Mouse (Mus musculus) midbrain, embryonic 15.5 days (tissue): ENCODE measurements around the gene Gfra1. TPM values are rescaled to one million over a fixed set of nuclear protein-coding genes. Genes with fewer than 3 reads are reported as not detected.

Source experiments
- ATAC-seq: fragments of 200-750 bp; cut with Nextera tagmentation; replicated peaks from 2 replicates; pipeline ENCODE4 v1.8.0; 2017; ENCODE audit warnings: moderate TSS enrichment
- H3K27ac ChIP-seq: fragments of 300-500 bp; sonication (generic); 2 replicates; pipeline ENCODE4 v1.5.1; 2015; ENCODE audit warnings: mild to moderate bottlenecking, inconsistent platforms
- H3K27me3 ChIP-seq: fragments of 300-500 bp; sonication (generic); replicated peaks from 2 replicates; pipeline ENCODE4 v1.6.1; 2015; ENCODE audit warnings: inconsistent platforms
- H3K36me3 ChIP-seq: fragments of 300-500 bp; sonication (generic); replicated peaks from 2 replicates; pipeline ENCODE4 v1.6.1; 2015; ENCODE audit warnings: inconsistent platforms
- H3K4me1 ChIP-seq: fragments of 300-500 bp; sonication (generic); 2 replicates; pipeline ENCODE4 v1.6.1; 2015; ENCODE audit warnings: inconsistent platforms
- H3K4me2 ChIP-seq: fragments of 300-500 bp; sonication (generic); 2 replicates; pipeline ENCODE4 v1.6.1; 2015; ENCODE audit warnings: inconsistent platforms, mild to moderate bottlenecking, moderate library complexity
- H3K4me3 ChIP-seq: fragments of 300-500 bp; sonication (generic); 2 replicates; pipeline ENCODE4 v1.5.1; 2015; ENCODE audit warnings: mild to moderate bottlenecking, inconsistent platforms
- H3K9ac ChIP-seq: fragments of 300-500 bp; sonication (generic); 2 replicates; pipeline ENCODE4 v1.6.1; 2015; ENCODE audit warnings: mild to moderate bottlenecking, inconsistent platforms
- H3K9me3 ChIP-seq: fragments of 300-500 bp; sonication (generic); 2 replicates; pipeline ENCODE4 v1.6.1; 2016; ENCODE audit warnings: inconsistent platforms
- whole genome bisulfite sequencing: fragments of 180-500 bp; shearing (Covaris S2); methylation state at CpG from one replicate; pipeline ENCODE4 v1.1.7; 2015; ENCODE audit warnings: mixed read lengths; 5-methylcytosine and 5-hydroxymethylcytosine counted together
- polyA plus RNA-seq: library from polyadenylated mRNA; unstranded; fragments of >200 nt; fragmentation: Nextera tagmentation; extraction: Ambion mirVana; gene quantifications from 2 replicates; pipeline ENCODE4 v1.2.1, GENCODE M21; 2015

Gfra1 gene
- polyA plus RNA-seq, 1 experiment from 2014 or later: 44.0 TPM

- Histone ChIP-seq H3K27me3 (no peaks in the 10 kb centered on the region), H3K27ac (no peak overlapping the region), H3K4me1 (no peaks in the 10 kb centered on the region), H3K4me3 (no peak overlapping the region), H3K9ac (no peak overlapping the region), H3K9me3 (no peaks in the 10 kb centered on the region), H3K4me2 (no peak overlapping the region), H3K36me3 (no peaks in the 10 kb centered on the region)
- 44% methylated on average over 8 of the region's 8 CpGs for WGBS
- ATAC-seq: no peak
Measured at GRCm38 (mm10) chr19:58413290-58413689, 42.4 kb downstream of the Gfra1 start.

- ATAC-seq: no peak
- Histone ChIP-seq H3K36me3 (no peaks in the 10 kb centered on the region), H3K9me3 (no peaks in the 10 kb centered on the region), H3K4me2 (no peak overlapping the region), H3K27me3 (no peaks in the 10 kb centered on the region), H3K4me1 (no peaks in the 10 kb centered on the region), H3K4me3 (no peak overlapping the region), H3K27ac (no peak overlapping the region), H3K9ac (no peak overlapping the region)
- 61% methylated on average over 2 of the region's 3 CpGs for WGBS
Measured at GRCm38 (mm10) chr19:58412811-58413210, 42.9 kb downstream of the Gfra1 start.

GRCm38 (mm10) chr19:58406726-58407125 is 49.0 kb downstream of the Gfra1 start:
- no peaks in the 10 kb centered on the region for H3K9me3 ChIP-seq
- no peak for ATAC-seq
- no peak overlapping the region for H3K9ac ChIP-seq
- H3K4me3 ChIP-seq: no peak overlapping the region
- 0 out of 2 replicates have a peak, but pooled peaks cover 4% of the 10 kb centered on the region for H3K4me1 ChIP-seq
- H3K27ac ChIP-seq: no peak overlapping the region
- no peaks in the 10 kb centered on the region for H3K36me3 ChIP-seq
- H3K27me3 ChIP-seq: no peaks in the 10 kb centered on the region
- H3K4me2 ChIP-seq: no peak overlapping the region

GRCm38 (mm10) chr19:58400224-58400623 is 55.5 kb downstream of the Gfra1 start:
- peaks cover 11% of the 10 kb centered on the region for H3K4me1 ChIP-seq
- H3K27ac ChIP-seq: no peak overlapping the region
- no peak overlapping the region for H3K4me2 ChIP-seq
- ATAC-seq: no peak
- no peaks in the 10 kb centered on the region for H3K36me3 ChIP-seq
- H3K27me3 ChIP-seq: no peaks in the 10 kb centered on the region
- no peak overlapping the region for H3K4me3 ChIP-seq
- no peaks in the 10 kb centered on the region for H3K9me3 ChIP-seq
- 82% methylated on average over 3 of the region's 3 CpGs for whole genome bisulfite sequencing
- no peak overlapping the region for H3K9ac ChIP-seq

- WGBS: 75% methylated on average over 6 of the region's 6 CpGs
- Histone ChIP-seq H3K27ac (no peak overlapping the region), H3K4me2 (no peak overlapping the region), H3K4me3 (no peak overlapping the region), H3K9ac (no peak overlapping the region), H3K9me3 (no peaks in the 10 kb centered on the region), H3K4me1 (peaks cover 11% of the 10 kb centered on the region), H3K27me3 (no peaks in the 10 kb centered on the region), H3K36me3 (no peaks in the 10 kb centered on the region)
- ATAC-seq: no peak
Measured at GRCm38 (mm10) chr19:58399166-58399565, 56.5 kb downstream of the Gfra1 start.

GRCm38 (mm10) chr19:58396604-58396984 is 59.1 kb downstream of the Gfra1 start:
- no peaks in the 10 kb centered on the region for H3K9me3 ChIP-seq
- H3K36me3 ChIP-seq: no peaks in the 10 kb centered on the region
- H3K4me1 ChIP-seq: peaks cover 11% of the 10 kb centered on the region
- no peak overlapping the region for H3K27ac ChIP-seq
- no peak for ATAC-seq
- no peaks in the 10 kb centered on the region for H3K27me3 ChIP-seq
- no peak overlapping the region for H3K9ac ChIP-seq
- 58% methylated on average over 4 of the region's 4 CpGs for WGBS
- H3K4me2 ChIP-seq: no peak overlapping the region
- H3K4me3 ChIP-seq: no peak overlapping the region

- no peaks in the 10 kb centered on the region for H3K36me3 ChIP-seq
- WGBS: 48% methylated on average over 16 of the region's 16 CpGs
- H3K4me3 ChIP-seq: no peak overlapping the region
- no peak for ATAC-seq
- H3K27ac ChIP-seq: no peak overlapping the region
- peaks cover 11% of the 10 kb centered on the region for H3K4me1 ChIP-seq
- no peaks in the 10 kb centered on the region for H3K27me3 ChIP-seq
- no peak overlapping the region for H3K9ac ChIP-seq
- H3K4me2 ChIP-seq: no peak overlapping the region
- H3K9me3 ChIP-seq: no peaks in the 10 kb centered on the region
Measured at GRCm38 (mm10) chr19:58395785-58396603, 59.7 kb downstream of the Gfra1 start.

- H3K4me2 ChIP-seq: no peak overlapping the region
- 92% methylated on average over 7 of the region's 7 CpGs for WGBS
- ATAC-seq: no peak
Measured at GRCm38 (mm10) chr19:58393121-58393520, 62.6 kb downstream of the Gfra1 start.

GRCm38 (mm10) chr19:58391796-58392195 is 63.9 kb downstream of the Gfra1 start:
- Histone ChIP-seq H3K9me3 (no peaks in the 10 kb centered on the region), H3K9ac (no peak overlapping the region), H3K4me3 (no peak overlapping the region), H3K4me1 (peaks cover 11% of the 10 kb centered on the region), H3K36me3 (no peaks in the 10 kb centered on the region), H3K4me2 (no peak overlapping the region), H3K27me3 (no peaks in the 10 kb centered on the region), H3K27ac (no peak overlapping the region)
- WGBS: 85% methylated on average over 5 of the region's 5 CpGs
- ATAC-seq: no peak

More at GRCm38 (mm10) chr19:58393121-58393520, 62.6 kb downstream of the Gfra1 start:
- Histone ChIP-seq H3K36me3 (no peaks in the 10 kb centered on the region), H3K9me3 (no peaks in the 10 kb centered on the region), H3K27me3 (no peaks in the 10 kb centered on the region), H3K9ac (no peak overlapping the region), H3K4me1 (peaks cover 11% of the 10 kb centered on the region), H3K4me3 (no peak overlapping the region), H3K27ac (no peak overlapping the region)

GRCm38 (mm10) chr19:58389466-58389865 is 66.2 kb downstream of the Gfra1 start:
- no peak for ATAC-seq
- Histone ChIP-seq H3K4me2 (no peak overlapping the region), H3K36me3 (no peaks in the 10 kb centered on the region), H3K27me3 (no peaks in the 10 kb centered on the region), H3K9ac (no peak overlapping the region), H3K4me1 (no peaks in the 10 kb centered on the region), H3K27ac (no peak overlapping the region), H3K4me3 (no peak overlapping the region), H3K9me3 (no peaks in the 10 kb centered on the region)
- WGBS: 85% methylated on average over 8 of the region's 8 CpGs

- Histone ChIP-seq H3K4me1 (no peaks in the 10 kb centered on the region), H3K9ac (no peak overlapping the region), H3K27ac (no peak overlapping the region), H3K4me3 (no peak overlapping the region), H3K36me3 (no peaks in the 10 kb centered on the region), H3K4me2 (no peak overlapping the region), H3K9me3 (no peaks in the 10 kb centered on the region), H3K27me3 (no peaks in the 10 kb centered on the region)
- ATAC-seq: no peak
- 33% methylated on average over 18 of the region's 18 CpGs for WGBS
Measured at GRCm38 (mm10) chr19:58388851-58389447, 66.8 kb downstream of the Gfra1 start.

GRCm38 (mm10) chr19:58383273-58383672 is 72.4 kb downstream of the Gfra1 start:
- Histone ChIP-seq H3K9ac (no peak overlapping the region), H3K4me2 (no peak overlapping the region), H3K4me1 (peaks cover 3% of the 10 kb centered on the region; the same call in 1 of the 2 replicates), H3K9me3 (no peaks in the 10 kb centered on the region), H3K27me3 (no peaks in the 10 kb centered on the region), H3K27ac (no peak overlapping the region), H3K4me3 (no peak overlapping the region), H3K36me3 (no peaks in the 10 kb centered on the region)
- no peak for ATAC-seq
- WGBS: 54% methylated on average over 3 of the region's 3 CpGs

- Histone ChIP-seq H3K4me2 (no peak overlapping the region), H3K27ac (no peak overlapping the region), H3K36me3 (no peaks in the 10 kb centered on the region), H3K27me3 (no peaks in the 10 kb centered on the region), H3K4me1 (peaks cover 3% of the 10 kb centered on the region; the same call in 1 of the 2 replicates), H3K9ac (no peak overlapping the region), H3K4me3 (no peak overlapping the region), H3K9me3 (no peaks in the 10 kb centered on the region)
- ATAC-seq: no peak
- 97% methylated on average over 7 of the region's 7 CpGs for WGBS
Measured at GRCm38 (mm10) chr19:58382535-58382934, 73.2 kb downstream of the Gfra1 start.
